Mouse (Mus musculus) cerebellum, adult 9-11 months (tissue): ENCODE results near the gene Coro1b.
A peak's percentile ranks its signal among the peaks of the same experiment; 100 is the strongest.

ENCODE experiments used
- DNase-seq: peaks from one replicate; pipeline ENCODE4 v3.0.0; 2022

Coro1b gene

DNA sequence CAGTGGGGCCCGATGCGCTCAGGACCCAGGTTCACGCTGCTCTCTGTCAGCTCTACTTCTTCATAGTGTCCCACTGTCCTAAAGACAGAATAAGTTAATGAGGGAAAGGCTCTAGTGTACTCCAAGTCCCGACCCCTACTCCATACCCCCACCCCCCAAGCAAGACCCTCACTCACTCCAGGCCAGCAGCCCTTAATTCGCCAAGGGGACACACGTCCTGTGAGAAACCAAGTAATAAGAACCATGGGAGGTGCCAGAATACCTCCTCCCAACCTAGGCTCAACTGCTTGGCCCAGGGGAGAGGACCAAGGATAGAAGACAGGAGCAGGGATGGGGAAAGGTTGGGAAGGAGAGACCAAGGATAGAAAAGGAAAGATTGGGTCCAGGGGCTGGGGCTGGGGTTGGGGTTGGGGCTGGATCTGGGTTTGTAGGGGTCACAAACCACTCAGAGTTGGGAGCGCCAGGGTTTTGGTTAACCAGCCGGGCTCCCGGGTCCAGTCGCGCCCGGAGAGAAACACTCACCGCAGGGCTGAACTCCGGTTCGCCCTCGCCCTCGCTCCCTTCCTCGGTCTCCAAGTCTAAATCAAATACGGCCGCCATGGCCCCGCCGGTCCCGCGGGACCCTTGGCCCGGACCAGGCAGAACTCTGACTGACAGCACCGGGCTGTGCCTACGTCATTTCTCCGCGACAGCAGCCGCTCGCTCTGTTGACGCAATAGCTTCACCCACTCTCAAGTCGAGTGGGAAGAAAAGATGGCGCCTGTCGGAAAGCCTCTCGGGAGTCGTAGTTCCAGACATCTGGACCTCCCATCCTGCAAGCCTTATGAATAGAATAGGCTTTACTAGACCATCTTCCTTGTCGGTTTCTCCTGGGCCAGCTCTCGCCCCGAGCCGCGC, 14.5 kb downstream of the Coro1b start, which contains the start of gene Rps6kb2:
Gene Rps6kb2, minus strand, starts transcription at position 709 of the 897 bp plus-strand sequence.
- DNase-seq = peak; percentile 97

DNA sequence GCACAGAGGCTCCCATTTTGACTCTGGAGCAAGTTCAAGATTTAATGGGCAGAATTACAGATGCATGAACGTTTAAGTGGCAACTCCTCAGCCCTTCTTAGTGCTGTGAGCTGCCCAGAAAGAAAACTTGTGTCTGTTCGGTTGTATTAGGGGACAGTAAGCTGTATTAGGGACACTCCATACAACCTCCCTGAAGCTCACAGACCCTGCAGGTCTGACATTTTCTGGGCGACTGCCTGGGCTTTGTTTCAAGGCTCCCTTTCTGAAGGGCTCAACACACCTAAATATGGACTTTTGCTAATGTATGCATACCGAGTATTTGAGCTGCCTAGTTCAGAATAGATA, 15.1 kb downstream of the Coro1b start:
- no peak for DNase-seq

DNA sequence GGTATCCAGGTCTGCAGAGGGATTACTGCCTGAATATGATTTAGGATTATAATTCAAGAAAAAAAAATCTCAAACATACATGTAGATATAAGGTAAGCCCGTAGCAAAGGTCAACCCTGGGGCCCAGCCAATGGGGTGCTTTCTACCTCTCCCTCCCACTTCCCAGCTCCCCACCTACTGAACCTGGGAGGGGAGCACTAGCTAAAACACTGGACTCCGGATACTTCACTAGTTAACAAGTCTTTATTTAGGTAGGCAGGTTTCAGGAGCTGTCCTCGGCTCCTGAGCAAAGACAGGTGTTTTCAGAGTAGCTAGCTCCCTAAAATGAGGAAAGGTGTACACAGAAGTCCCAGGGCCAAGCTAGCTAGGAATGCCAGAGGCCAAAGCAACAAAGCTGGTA, 15.7 kb downstream of the Coro1b start:
- peak; percentile 41 for DNase-seq

DNA sequence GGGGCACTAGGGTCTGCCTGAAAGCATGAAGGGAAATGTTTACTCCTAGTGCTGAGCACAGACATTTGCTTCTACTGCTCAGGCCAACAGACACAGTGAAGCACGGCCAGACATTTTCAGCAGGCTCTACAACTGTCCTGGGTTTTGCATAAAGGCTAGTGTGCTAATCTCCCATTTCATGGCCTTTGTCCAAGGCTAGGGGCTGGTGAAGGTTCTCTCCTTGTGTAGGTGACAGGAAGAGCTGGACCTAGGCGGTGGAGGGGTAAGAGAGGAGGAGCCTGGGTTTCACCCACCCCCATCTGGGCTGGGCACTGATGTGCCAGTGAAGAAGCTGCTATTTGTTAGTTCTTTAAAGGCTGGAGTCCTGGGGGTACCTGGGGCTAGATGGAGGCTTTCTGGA, 16.3 kb downstream of the Coro1b start:
- peak; percentile 62 for DNase-seq

GRCm38 (mm10) chr19:4166678-4167476, 18.5 kb downstream of the Coro1b start:
- peak; percentile 42 for DNase-seq

DNA sequence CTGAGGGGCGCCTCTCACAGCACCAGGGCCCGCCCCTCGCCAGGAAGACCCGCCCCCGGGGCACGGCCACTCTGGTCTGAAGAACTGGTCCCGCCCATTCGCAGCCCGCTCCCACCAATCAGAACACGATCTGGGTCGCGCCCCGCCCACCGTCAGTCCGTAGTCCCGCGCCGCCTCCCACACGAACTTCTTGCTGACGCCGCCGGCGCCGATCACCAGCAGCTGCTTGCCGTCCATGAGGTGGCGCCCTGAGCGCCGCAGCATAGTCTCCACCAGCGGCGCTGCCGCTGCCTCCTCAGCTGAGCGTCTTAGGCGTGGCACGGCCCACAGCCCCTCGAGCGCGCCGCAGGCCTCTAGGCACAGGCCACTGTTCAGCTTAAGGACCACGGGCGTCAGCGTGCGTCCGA, 21.0 kb downstream of the Coro1b start:
- DNase-seq = peak; percentile 99

DNA sequence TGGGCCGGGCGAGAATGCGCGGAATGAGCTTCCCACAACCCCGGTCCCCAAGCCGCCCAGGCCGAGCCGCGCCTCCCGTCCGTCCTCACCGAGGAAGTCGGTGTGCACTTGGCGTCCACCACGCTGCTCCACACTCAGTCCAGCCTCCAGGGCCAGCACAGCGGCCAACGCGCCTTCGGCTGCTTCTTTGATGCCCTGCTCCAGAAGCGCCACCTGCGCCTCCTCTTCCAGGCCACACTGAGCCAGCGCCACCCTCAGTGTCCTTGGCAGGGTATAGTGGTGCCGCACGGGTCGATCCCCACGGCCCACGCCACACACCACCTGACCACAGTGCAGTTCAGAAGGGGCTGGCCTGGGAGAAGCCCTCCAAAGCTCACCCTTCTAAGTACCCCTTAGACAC, 21.4 kb downstream of the Coro1b start:
- peak; percentile 80 for DNase-seq

GRCm38 (mm10) chr19:4170723-4171392, 22.4 kb downstream of the Coro1b start:
- peak; percentile 50 for DNase-seq

DNA sequence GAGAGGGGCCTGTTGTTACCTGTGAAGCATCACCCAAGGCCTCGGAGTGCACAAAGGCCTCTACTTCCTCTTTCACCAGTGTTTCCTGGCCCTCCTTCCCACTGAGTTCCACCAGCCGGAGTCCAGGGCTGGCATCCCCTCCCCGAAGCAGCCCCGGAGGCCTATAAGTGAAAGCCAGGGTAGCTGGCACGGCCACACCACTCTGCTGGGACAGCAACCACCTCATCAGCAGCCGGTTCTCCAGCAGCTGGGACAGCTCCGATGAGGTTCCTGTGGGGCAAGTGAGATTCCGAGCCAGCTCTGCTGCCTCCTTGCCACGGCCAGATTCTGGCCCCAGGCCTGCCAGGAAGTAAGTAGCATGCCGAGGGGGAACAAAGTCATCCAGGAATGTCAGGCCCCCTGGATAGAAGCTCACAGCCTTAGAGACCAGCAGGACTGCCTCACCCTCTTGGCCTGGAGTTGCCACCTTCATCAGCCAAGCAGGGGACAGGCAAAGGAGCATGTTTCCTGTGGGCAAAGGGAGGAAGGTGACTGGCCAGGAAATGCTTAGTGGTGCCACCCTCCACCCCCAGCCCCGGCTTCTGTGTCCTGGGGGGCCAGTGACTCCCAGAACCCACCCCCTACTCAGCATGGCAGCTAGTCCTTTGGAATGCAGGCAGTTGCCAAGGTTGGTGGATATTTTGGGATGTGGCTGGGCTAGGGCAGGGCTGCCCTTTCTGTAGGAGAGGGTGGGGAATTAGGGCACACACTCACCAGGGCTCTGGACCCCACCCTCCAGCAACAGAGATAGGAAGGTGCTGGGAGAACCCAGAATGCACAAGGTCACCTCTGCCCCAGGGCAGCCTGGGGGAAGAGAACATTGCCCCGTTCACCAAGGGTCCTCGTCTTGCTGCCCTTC, 23.2 kb downstream of the Coro1b start:
- peak; percentile 52 for DNase-seq

- no peak for DNase-seq
Observed at GRCm38 (mm10) chr19:4172925-4173324, 24.5 kb downstream of the Coro1b start.

- DNase-seq = no peak
Observed at GRCm38 (mm10) chr19:4175368-4175947, 27.0 kb downstream of the Coro1b start, which contains the start of gene Carns1. Carns1 (minus strand) TSS chr19:4175479.

GRCm38 (mm10) chr19:4180411-4180810, 32.0 kb downstream of the Coro1b start:
- DNase-seq = no peak

DNA sequence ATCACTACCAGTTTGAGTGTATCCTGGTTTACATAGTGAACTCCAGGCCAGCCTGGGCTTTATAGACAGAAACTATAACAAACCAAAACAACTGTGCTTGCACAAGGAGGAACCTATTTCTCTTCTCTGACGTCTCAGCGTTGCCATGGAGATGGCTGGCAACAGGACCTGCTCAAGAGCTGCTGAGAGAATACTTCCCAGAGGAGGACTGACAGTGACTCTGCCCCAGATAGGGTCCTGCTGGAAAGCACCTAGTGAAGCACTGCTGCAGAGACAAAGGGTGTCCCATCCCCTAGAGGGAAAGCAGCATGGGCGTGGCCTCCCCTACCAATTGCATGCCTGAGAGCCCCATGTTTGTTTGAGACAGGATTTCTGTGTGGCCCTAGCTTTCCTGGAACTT, 33.5 kb downstream of the Coro1b start:
- DNase-seq = peak; percentile 16

DNA sequence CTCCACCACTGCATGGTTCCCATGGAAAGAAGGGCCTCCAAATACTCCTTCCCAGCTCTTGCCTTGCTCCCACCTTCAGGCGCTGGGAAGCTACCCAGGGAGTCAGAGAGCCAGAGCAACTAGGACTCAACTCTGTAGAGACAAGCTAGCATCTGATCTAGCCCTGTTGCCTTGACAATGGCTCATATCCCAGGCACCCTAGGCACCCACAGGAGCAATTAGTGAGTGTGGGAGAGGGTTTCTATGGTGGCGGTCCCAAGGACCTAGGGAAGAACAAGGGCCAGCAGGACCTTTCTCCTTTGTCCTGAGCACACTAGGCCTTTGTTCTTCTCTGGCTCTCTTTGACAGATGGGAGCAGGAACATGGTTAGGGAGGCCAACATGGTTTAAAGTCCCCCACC, 35.3 kb downstream of the Coro1b start:
- DNase-seq = peak; percentile 14

- DNase-seq = no peak
Observed at GRCm38 (mm10) chr19:4184976-4185975, 36.9 kb downstream of the Coro1b start.

- no peak for DNase-seq
Observed at GRCm38 (mm10) chr19:4187303-4187702, 38.9 kb downstream of the Coro1b start.

DNA sequence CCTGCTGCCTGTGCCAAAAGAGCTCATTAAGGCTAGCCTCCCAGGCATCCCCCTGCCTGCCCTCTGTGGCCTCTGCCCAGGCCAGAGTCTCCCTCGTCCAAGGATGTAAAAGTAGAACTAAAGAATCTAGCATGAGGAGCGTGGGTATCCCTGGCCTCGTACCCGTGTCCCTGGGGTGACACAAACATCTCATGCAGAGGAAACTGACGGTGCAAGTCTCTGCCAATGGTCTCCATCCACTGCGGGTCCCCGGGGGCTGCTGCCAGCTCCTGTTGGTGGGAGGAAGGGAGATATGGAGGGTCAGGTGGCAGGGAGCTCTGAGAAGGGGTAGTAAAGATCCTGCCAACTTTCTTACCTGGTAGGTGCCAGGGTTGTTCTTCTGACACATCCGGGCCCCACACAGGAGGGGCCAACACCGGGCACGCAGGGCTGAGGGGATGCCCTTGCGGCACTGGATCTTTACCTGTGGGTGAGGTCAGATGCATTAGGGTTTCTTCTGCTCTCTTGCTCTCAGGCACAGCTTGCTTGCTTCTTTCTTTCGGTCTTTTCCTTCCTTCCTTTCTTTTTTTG, 40.7 kb downstream of the Coro1b start:
- peak; percentile 42 for DNase-seq

DNA sequence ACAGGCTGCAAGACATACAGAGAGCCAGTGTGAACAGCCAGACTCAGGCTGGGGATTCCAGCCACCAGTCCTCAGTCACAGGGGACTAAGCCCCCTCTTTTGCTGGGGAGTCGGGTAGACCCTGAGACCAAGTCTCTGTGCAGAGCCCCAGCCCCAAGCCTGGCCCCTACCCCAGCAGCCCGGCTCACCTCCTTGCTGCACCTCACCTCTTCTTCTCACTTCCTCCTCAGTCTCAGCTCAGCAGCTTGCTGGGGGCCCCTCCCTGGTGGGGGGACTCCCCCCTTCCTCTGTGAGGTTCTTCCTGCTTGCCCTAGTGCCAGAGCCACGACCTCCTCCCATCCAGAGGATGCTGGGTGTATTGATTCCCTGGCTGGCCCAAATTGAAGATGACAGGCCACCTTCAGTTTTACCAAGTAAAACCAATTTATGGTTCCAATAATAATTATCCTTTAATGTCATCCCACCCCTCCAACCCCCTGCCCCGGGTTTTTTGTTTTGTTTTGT, 42.5 kb downstream of the Coro1b start, which contains the start of gene Tbc1d10c:
Gene Tbc1d10c, minus strand, starts transcription at position 454 of the 504 bp plus-strand sequence.
- peak; percentile 70 for DNase-seq

DNA sequence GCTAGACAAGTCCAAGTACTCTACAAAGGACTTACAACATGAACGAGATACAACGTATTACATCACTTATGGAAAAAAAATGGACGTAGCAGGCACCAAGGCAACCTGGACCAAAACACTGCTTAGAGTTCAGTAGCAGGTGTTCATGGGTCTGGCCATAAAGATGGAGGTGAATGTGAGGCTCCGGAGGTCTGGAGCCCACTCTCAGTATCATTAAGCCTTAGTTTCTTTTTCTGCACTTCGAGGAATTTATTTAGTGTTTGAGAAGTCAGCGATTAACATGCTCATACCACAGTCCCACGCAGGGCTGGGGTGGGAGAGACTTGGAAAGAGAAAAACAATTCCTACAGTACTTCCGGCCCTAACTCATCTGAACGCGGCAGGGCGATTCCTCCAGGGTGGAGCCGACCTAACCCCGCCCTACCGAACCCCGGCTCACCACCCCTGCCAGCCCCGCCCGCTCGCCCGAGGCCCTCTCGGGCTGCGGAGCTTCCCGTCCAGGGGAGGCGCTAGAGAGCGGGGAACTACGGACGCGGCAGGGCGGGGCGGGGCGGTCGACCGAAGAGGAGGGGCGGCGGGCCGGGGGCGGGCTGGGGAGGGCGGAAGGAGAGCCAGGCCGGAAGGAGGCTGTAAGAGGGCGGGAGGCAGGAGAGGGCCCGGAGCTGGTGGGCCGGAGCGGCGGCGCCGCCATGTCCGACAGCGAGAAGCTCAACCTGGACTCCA, 43.3 kb downstream of the Coro1b start, which contains the start of gene Ppp1ca:
Gene Ppp1ca, plus strand, starts transcription at position 538 of the 723 bp plus-strand sequence.
- peak; percentile 91 for DNase-seq
